Mouse (Mus musculus) lung, adult 2 months (tissue): ENCODE results near the gene Gm21149. TPM values are rescaled to one million over a fixed set of nuclear protein-coding genes. Genes with fewer than 3 reads are reported as not detected.
"Not testable (repeated sequence)": the region's sequence is repeated elsewhere in the genome, so short reads cannot be mapped to it uniquely, and the experiment has no call there.

Experiments
- DNase-seq: peaks from one replicate; pipeline ENCODE4 v3.0.0; 2022
- H3K4me1 ChIP-seq: fragments of 200-500 bp; 2 replicates; pipeline ENCODE4 v1.6.1; 2011; ENCODE audit warnings: low read length; ENCODE audit not compliant: control insufficient read depth, insufficient read depth
- H3K4me3 ChIP-seq: fragments of 200-500 bp; replicated peaks from 2 replicates; pipeline ENCODE3; 2011; ENCODE audit warnings: low read depth, mild to moderate bottlenecking, control low read depth, low read length; ENCODE audit errors: extremely low read depth
- CTCF ChIP-seq: fragments of 200-500 bp; IDR thresholded peaks from 2 replicates; pipeline ENCODE4 v1.5.1; 2011; ENCODE audit warnings: mild to moderate bottlenecking, low read length, control low read depth; ENCODE audit not compliant: insufficient read depth
- POLR2A ChIP-seq: fragments of 200-500 bp; IDR thresholded peaks from 2 replicates; pipeline ENCODE4 v1.6.1; 2011; ENCODE audit warnings: low read depth, mild to moderate bottlenecking, control low read depth, low read length, borderline replicate concordance; ENCODE audit errors: extremely low read depth
- WGBS: fragments of 180-500 bp; shearing (Covaris S2); methylation state at CpG from one replicate; pipeline ENCODE4 v1.1.7; 2018; 5-methylcytosine and 5-hydroxymethylcytosine counted together
- polyA plus RNA-seq: library from polyadenylated mRNA; depleted of rRNA; stranded (reverse); fragments of >200 nt; gene quantifications from 2 replicates; pipeline ENCODE4 v1.2.3, GENCODE M21; 2012

Gene Gm21149
- polyA plus RNA-seq, 1 experiment, result 0.11 TPM

- 0 out of 2 replicates have a peak, but pooled peaks have one; percentile 8 for TF ChIP-seq CTCF
- WGBS, result 25% methylated on average over 5 of the region's 5 CpGs
These were observed 22.6 kb upstream of the Gm21149 start for GRCm38 (mm10) chr5:15498774-15499400.

GRCm38 (mm10) chr5:15498350-15498749, 22.0 kb upstream of the Gm21149 start:
- WGBS, result 63% methylated on average over 3 of the region's 3 CpGs
- not testable (repeated sequence) for H3K4me1 ChIP-seq, DNase-seq, H3K4me3 ChIP-seq

More at GRCm38 (mm10) chr5:15498774-15499400, 22.6 kb upstream of the Gm21149 start:
- DNase-seq, H3K4me1 ChIP-seq, H3K4me3 ChIP-seq: not testable (repeated sequence)

- H3K4me1 ChIP-seq, DNase-seq, H3K4me3 ChIP-seq: not testable (repeated sequence)
- 56% methylated on average over 2 of the region's 2 CpGs for WGBS
These were observed 14.6 kb upstream of the Gm21149 start for GRCm38 (mm10) chr5:15490934-15491333.

- H3K4me1 ChIP-seq, result no peaks in the 10 kb centered on the region
- H3K4me3 ChIP-seq, result no peak overlapping the region
- no peak for TF ChIP-seq POLR2A
- WGBS, result 86% methylated on average over 5 of the region's 5 CpGs
- no peak for DNase-seq
These were observed 12.4 kb upstream of the Gm21149 start for GRCm38 (mm10) chr5:15488743-15489142.

GRCm38 (mm10) chr5:15484616-15485015, 8.3 kb upstream of the Gm21149 start:
- not testable (repeated sequence) for H3K4me3 ChIP-seq, DNase-seq, H3K4me1 ChIP-seq
- 17% methylated on average over 2 of the region's 2 CpGs for WGBS

GRCm38 (mm10) chr5:15483576-15483975, 7.3 kb upstream of the Gm21149 start:
- H3K4me1 ChIP-seq, H3K4me3 ChIP-seq, DNase-seq: not testable (repeated sequence)
- WGBS, result 47% methylated on average over 4 of the region's 4 CpGs

GRCm38 (mm10) chr5:15482815-15483214, 6.5 kb upstream of the Gm21149 start:
- H3K4me3 ChIP-seq, DNase-seq, H3K4me1 ChIP-seq: not testable (repeated sequence)
- 51% methylated on average over 2 of the region's 2 CpGs for WGBS

- DNase-seq, H3K4me1 ChIP-seq, H3K4me3 ChIP-seq: not testable (repeated sequence)
- 84% methylated on average over 1 of the region's 1 CpGs for WGBS
These were observed 6.2 kb downstream of the Gm21149 start for GRCm38 (mm10) chr5:15470141-15470540.

- not testable (repeated sequence) for H3K4me3 ChIP-seq, DNase-seq, H3K4me1 ChIP-seq
- 56% methylated on average over 6 of the region's 6 CpGs for WGBS
These were observed 8.6 kb downstream of the Gm21149 start for GRCm38 (mm10) chr5:15467768-15468167.

GRCm38 (mm10) chr5:15466218-15466617, 10.1 kb downstream of the Gm21149 start:
- not testable (repeated sequence) for DNase-seq, H3K4me1 ChIP-seq, H3K4me3 ChIP-seq
- 52% methylated on average over 1 of the region's 1 CpGs for WGBS

- WGBS, result 41% methylated on average over 2 of the region's 2 CpGs
- H3K4me3 ChIP-seq, H3K4me1 ChIP-seq, DNase-seq: not testable (repeated sequence)
These were observed 12.8 kb downstream of the Gm21149 start for GRCm38 (mm10) chr5:15463561-15463960.

GRCm38 (mm10) chr5:15461613-15462012, 14.7 kb downstream of the Gm21149 start:
- DNase-seq, H3K4me3 ChIP-seq, H3K4me1 ChIP-seq: not testable (repeated sequence)
- WGBS, result 55% methylated on average over 8 of the region's 8 CpGs

- not testable (repeated sequence) for DNase-seq, H3K4me3 ChIP-seq, H3K4me1 ChIP-seq
- WGBS, result 73% methylated on average over 3 of the region's 5 CpGs
These were observed 18.3 kb downstream of the Gm21149 start for GRCm38 (mm10) chr5:15457865-15458571.
